Mouse (Mus musculus): ENCODE results near the gene Tcf7l1.

GRCm38 (mm10) chr6:72615151-72615550, 173.9 kb downstream of the Tcf7l1 start:
- no peak for TF ChIP-seq GATA1 (IDR thresholded peaks at IDR 0.05; ENCODE audit: low read depth, low read length)
- TF ChIP-seq ZC3H11A (IDR thresholded peaks at IDR 0.05; ENCODE audit: low read depth, low read length), result no peak
